Mouse (Mus musculus): Measurements from ENCODE around the gene Adat2. TPM values are rescaled to one million over a fixed set of nuclear protein-coding genes. Genes with fewer than 3 reads are reported as not detected.
A peak's percentile ranks its signal among the peaks of the same experiment; 100 is the strongest.

The Adat2 gene
- polyA plus RNA-seq (2015; fragmentation: Nextera tagmentation; extraction: Ambion mirVana), result 2.5 and 3.2 TPM in 2 replicates

DNA sequence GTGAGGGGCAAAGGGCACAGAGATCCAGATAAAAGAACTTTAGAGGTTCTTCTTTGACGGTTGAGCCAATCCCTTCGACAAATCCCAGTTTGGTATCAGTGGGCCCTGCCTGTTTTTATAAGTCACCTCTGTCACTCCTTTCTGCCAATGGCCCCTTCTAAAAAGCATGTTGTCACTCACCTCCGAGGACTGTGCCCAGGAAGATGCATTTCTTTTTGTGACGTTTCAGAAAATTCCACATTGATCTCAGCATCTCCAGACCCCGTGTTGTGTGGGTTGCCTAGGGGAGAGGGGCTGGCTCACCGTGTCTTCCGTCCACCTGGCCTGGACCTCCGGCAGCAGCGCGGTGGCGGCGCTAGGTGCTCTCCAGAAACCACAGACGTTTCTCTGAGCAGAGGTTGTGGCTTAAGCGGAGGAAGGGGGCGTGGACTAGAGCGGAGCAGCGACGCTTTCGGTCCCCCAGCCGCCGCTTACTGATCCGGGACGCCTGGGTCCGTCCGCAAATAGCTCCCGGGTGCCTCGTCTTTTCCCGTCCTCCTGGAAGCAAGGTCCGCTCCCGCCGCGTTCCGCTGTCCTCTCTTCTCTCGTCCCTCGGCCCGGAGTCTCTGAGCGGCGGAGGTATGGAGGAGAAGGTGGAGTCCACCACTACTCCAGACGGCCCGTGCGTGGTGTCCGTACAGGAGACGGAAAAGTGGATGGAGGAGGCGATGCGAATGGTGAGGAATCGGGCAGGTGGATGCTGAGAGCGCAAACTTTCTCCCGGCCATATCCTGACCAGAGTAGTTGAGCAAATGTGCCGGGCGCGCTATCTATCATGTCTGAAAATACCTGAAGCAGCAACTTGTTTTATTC is at the start of gene Adat2, which contains the start of gene Pex3:
TSS of gene Adat2 (plus strand) at position 249 of the 852 bp plus-strand sequence.
TSS of gene Pex3 (minus strand) at position 497 of the 852 bp plus-strand sequence.
- WGBS, result under 1% methylated on average over 51 of the region's 51 CpGs
- peak; percentile 38 for TF ChIP-seq CTCF (IDR thresholded peaks at IDR 0.05; ENCODE audit: low read depth)

DNA sequence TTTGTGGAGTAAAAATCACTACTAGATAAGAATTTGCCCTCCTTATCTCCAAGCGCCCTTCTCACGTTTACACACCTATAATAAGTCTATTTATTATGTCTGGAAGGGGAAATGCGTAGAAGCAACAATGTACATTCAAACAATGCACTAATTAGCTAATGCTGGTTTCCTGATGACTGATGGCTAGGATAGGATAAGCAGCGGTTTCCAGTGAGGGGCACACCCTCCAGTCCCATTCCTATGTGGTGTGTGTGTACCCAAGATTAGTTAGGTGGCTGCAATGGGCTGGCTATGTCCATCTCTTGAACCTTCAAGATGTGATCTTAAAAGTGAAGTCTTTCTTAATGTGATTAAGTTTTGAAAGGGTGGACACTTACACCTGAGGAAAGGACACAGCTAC is 30.8 kb upstream of the Adat2 start:
- no peak overlapping the region for H3K4me2 ChIP-seq (replicated peaks; ENCODE audit: low read depth)
- no peak for TF ChIP-seq CTCF (IDR thresholded peaks at IDR 0.05; ENCODE audit: low read depth)
- ATAC-seq, result no peak
- no peaks in the 10 kb centered on the region for H3K9me3 ChIP-seq (ENCODE audit: control insufficient read depth)
- H3K9ac ChIP-seq (ENCODE audit: low read depth, low read length), result no peak overlapping the region
- no peak overlapping the region for H3K4me3 ChIP-seq (ENCODE audit: low read depth, low read length)
- H3K27ac ChIP-seq (ENCODE audit: low read depth, low read length), result no peak overlapping the region
- H3K27me3 ChIP-seq (replicated peaks; ENCODE audit: control insufficient read depth, insufficient read depth, low read length), result no peaks in the 10 kb centered on the region
- no peaks in the 10 kb centered on the region for H3K4me1 ChIP-seq (replicated peaks; ENCODE audit: control insufficient read depth, insufficient read depth, low read length)
- WGBS, result 37% methylated on average over 4 of the region's 4 CpGs
- H3K36me3 ChIP-seq (ENCODE audit: control insufficient read depth, insufficient read depth), result 0 out of 2 replicates have a peak, but pooled peaks cover 1% of the 10 kb centered on the region

More for the DNA sequence above, at the start of gene Adat2, which contains the start of gene Pex3:
- Histone ChIP-seq H3K36me3 (ENCODE audit: control insufficient read depth, insufficient read depth) (no peaks in the 10 kb centered on the region), H3K9me3 (ENCODE audit: control insufficient read depth) (no peaks in the 10 kb centered on the region), H3K27me3 (replicated peaks; ENCODE audit: control insufficient read depth, insufficient read depth, low read length) (no peaks in the 10 kb centered on the region), H3K4me3 (ENCODE audit: low read depth, low read length) (peak within 1 kb of the TSS; percentile 76), H3K4me2 (replicated peaks; ENCODE audit: low read depth) (peak within 1 kb of the TSS; percentile 72), H3K4me1 (replicated peaks; ENCODE audit: control insufficient read depth, insufficient read depth, low read length) (peaks cover 3% of the 10 kb centered on the region; the same call in 1 of the 2 replicates), H3K9ac (ENCODE audit: low read depth, low read length) (peak within 1 kb of the TSS; percentile 67), H3K27ac (ENCODE audit: low read depth, low read length) (peak within 1 kb of the TSS; percentile 81)
- peak; percentile 97 for ATAC-seq

DNA sequence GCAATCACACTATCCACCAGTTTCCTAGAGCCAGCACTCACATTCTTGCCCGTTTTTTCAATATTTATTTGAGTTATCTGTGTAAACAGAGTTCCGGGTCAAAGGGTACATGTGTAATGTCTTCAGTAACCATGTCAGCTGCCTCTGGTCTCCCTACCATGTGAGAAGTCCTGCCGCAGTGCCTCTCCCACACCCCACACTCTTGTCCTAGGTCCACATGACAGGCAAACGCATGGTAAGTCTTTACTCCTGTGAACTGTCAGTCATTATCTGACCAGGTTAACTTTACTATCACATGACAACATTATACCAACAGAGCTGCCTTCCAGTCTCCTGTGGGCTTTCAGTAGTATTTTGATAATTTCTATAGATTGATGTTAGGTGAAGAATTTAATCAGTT is 24.5 kb upstream of the Adat2 start:
- Histone ChIP-seq H3K9ac (ENCODE audit: low read depth, low read length) (no peak overlapping the region), H3K9me3 (ENCODE audit: control insufficient read depth) (no peaks in the 10 kb centered on the region), H3K36me3 (ENCODE audit: control insufficient read depth, insufficient read depth) (peaks cover 29% of the 10 kb centered on the region), H3K27ac (ENCODE audit: low read depth, low read length) (no peak overlapping the region), H3K4me1 (replicated peaks; ENCODE audit: control insufficient read depth, insufficient read depth, low read length) (no peaks in the 10 kb centered on the region), H3K4me3 (ENCODE audit: low read depth, low read length) (no peak overlapping the region), H3K4me2 (replicated peaks; ENCODE audit: low read depth) (no peak overlapping the region), H3K27me3 (replicated peaks; ENCODE audit: control insufficient read depth, insufficient read depth, low read length) (no peaks in the 10 kb centered on the region)
- peak; percentile 87 for ATAC-seq
- WGBS, result 34% methylated on average over 4 of the region's 4 CpGs
- TF ChIP-seq CTCF (IDR thresholded peaks at IDR 0.05; ENCODE audit: low read depth), result no peak

DNA sequence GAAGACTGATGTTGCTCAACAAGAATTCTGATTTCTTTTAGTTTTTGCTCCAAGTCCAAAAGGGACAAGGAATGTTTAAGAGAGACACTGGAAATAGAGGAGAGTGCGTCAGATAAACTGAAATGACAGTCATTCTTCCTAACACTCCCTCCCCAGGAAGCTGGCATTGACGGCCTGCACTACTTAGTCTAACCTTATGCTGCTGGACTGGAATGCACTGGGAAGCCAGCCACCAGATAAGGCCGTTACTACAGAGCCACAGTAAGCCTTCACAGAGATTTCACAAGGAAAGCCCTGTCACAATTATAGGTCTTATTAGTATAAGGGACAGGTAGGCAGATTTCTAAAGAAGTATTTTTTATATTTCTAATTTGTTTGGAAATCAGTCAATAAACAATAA is 17.9 kb upstream of the Adat2 start:
- peaks cover 36% of the 10 kb centered on the region for H3K36me3 ChIP-seq (ENCODE audit: control insufficient read depth, insufficient read depth)
- H3K9me3 ChIP-seq (ENCODE audit: control insufficient read depth), result no peaks in the 10 kb centered on the region
- no peak overlapping the region for H3K4me3 ChIP-seq (ENCODE audit: low read depth, low read length)
- no peaks in the 10 kb centered on the region for H3K27me3 ChIP-seq (replicated peaks; ENCODE audit: control insufficient read depth, insufficient read depth, low read length)
- no peak overlapping the region for H3K9ac ChIP-seq (ENCODE audit: low read depth, low read length)
- no peak for ATAC-seq
- no peak overlapping the region for H3K4me2 ChIP-seq (replicated peaks; ENCODE audit: low read depth)
- H3K27ac ChIP-seq (ENCODE audit: low read depth, low read length), result no peak overlapping the region
- no peak for TF ChIP-seq CTCF (IDR thresholded peaks at IDR 0.05; ENCODE audit: low read depth)
- WGBS, result 80% methylated on average over 3 of the region's 3 CpGs
- no peaks in the 10 kb centered on the region for H3K4me1 ChIP-seq (replicated peaks; ENCODE audit: control insufficient read depth, insufficient read depth, low read length)

DNA sequence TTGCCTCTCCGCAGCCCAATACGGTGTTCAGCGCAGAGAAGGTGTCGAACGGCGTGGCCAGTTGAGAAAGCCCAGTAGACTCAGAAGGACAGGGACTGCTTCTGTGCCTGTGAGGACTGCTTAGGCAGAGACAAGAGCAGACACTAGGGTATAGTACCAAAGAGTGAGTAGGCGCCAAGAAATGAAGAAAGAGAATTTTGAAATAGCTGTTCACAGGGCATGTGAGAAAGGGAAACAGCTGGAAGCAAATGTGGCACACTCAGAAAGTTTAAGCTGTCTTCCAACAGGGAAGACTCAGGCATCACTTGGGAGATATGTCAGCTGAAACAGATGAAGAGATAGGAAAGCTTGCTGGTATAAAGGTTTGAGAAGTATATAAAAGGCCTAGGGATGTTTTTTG is 16.0 kb upstream of the Adat2 start:
- Histone ChIP-seq H3K4me2 (replicated peaks; ENCODE audit: low read depth) (no peak overlapping the region), H3K27ac (ENCODE audit: low read depth, low read length) (no peak overlapping the region), H3K27me3 (replicated peaks; ENCODE audit: control insufficient read depth, insufficient read depth, low read length) (no peaks in the 10 kb centered on the region), H3K4me3 (ENCODE audit: low read depth, low read length) (no peak overlapping the region), H3K9ac (ENCODE audit: low read depth, low read length) (no peak overlapping the region), H3K9me3 (ENCODE audit: control insufficient read depth) (no peaks in the 10 kb centered on the region), H3K36me3 (ENCODE audit: control insufficient read depth, insufficient read depth) (peaks cover 33% of the 10 kb centered on the region), H3K4me1 (replicated peaks; ENCODE audit: control insufficient read depth, insufficient read depth, low read length) (no peaks in the 10 kb centered on the region)
- no peak for ATAC-seq
- 97% methylated on average over 7 of the region's 7 CpGs for WGBS
- no peak for TF ChIP-seq CTCF (IDR thresholded peaks at IDR 0.05; ENCODE audit: low read depth)

- H3K4me1 ChIP-seq (replicated peaks; ENCODE audit: control insufficient read depth, insufficient read depth, low read length), result no peaks in the 10 kb centered on the region
- no peak overlapping the region for H3K27ac ChIP-seq (ENCODE audit: low read depth, low read length)
- no peak overlapping the region for H3K9ac ChIP-seq (ENCODE audit: low read depth, low read length)
- no peak for TF ChIP-seq CTCF (IDR thresholded peaks at IDR 0.05; ENCODE audit: low read depth)
- H3K4me2 ChIP-seq (replicated peaks; ENCODE audit: low read depth), result no peak overlapping the region
- no peak for ATAC-seq
- no peaks in the 10 kb centered on the region for H3K27me3 ChIP-seq (replicated peaks; ENCODE audit: control insufficient read depth, insufficient read depth, low read length)
- no peak overlapping the region for H3K4me3 ChIP-seq (ENCODE audit: low read depth, low read length)
- no peaks in the 10 kb centered on the region for H3K9me3 ChIP-seq (ENCODE audit: control insufficient read depth)
- 90% methylated on average over 7 of the region's 7 CpGs for WGBS
- peaks cover 36% of the 10 kb centered on the region for H3K36me3 ChIP-seq (ENCODE audit: control insufficient read depth, insufficient read depth)
Observed at GRCm38 (mm10) chr10:13539769-13540333, 12.8 kb upstream of the Adat2 start.

All from intestine, postnatal 0 days (tissue).